Mouse (Mus musculus) erythroblast, embryonic 14.5 days (primary cell): Measurements from ENCODE around the gene Cntd1.

ENCODE experiments used
- GATA1 ChIP-seq: IDR thresholded peaks from 2 replicates; pipeline ENCODE4 v1.6.1; 2012; ENCODE audit warnings: low read length, inconsistent platforms, mixed read lengths
- TAL1 ChIP-seq: IDR thresholded peaks from 3 replicates; pipeline ENCODE4 v1.6.1; 2012; ENCODE audit warnings: low read length, inconsistent platforms, mixed read lengths

- TF ChIP-seq GATA1, result no peak
- TF ChIP-seq TAL1, result no peak
Observed at GRCm38 (mm10) chr11:101262272-101262967, 16.4 kb upstream of the Cntd1 start.
